Comparison of ENCODE assay signal across 10 mouse cellular contexts in the genomic region with DNA sequence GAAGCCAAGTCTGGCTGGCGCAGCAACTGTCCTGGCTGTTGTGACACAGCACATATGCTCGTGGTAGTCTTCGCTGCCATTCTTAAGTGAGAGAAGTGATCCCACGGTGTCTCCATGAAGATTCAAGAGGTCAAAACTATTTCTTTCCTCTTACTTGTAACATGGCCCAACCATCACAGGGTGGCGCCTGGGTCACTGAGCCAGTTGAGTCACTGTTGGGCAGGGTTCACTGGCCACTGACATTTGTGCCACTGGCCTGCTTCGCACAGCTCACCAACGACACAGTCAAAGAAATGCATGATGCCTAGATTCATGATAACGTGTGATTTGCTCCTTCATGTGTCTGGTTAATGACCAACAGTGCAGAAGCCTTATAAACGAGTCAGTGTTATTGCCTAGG.
DNase-seq lines count a peak whose midpoint lies in the region.
"Had no signal": no experiment of that assay in that cellular context is flagged by ENCODE, and none has a peak within 500 bp of the region (broad histone marks: within the 10 kb centered on the region; RNA-seq: fewer than 3 reads in every experiment).

No protein-coding gene starts in this region.

- peak; percentile 20 for DNase-seq in adrenal gland, adult 2 months
- DNase-seq in adrenal gland, adult 18-20 months (ENCODE audit: low spot score in 2 of 2) = no peak
- DNase-seq in gastrocnemius, postnatal 14 days = peak; percentile 19
- no peak for DNase-seq in gastrocnemius, adult 8-10 months (ENCODE audit: low spot score in 2 of 2)
- peak; percentile 24 to 42 for DNase-seq in kidney, postnatal 4 days
- no peak for DNase-seq in kidney, adult 11 months
- peak; percentile 37 for DNase-seq in 3T3-L1 (ENCODE audit: low read depth, low spot score)
- no peak for DNase-seq in Muller cell, postnatal 12 days (ENCODE audit: inconsistent ontology term)
- DNase-seq: retina, postnatal 1 day; thymus, adult 2 months had no signal

- intact Hi-C loops in gastrocnemius, postnatal 14 days (cut with DNase I; ENCODE audit: low total_unique reads) = no loop called here

Comparison
In these comparisons a context has a peak if more than half of its experiments do, and no peak if none do; other contexts are left out.
1. DNase-seq: peak in adrenal gland, adult 2 months (single experiment), gastrocnemius, postnatal 14 days (single experiment), kidney, postnatal 4 days (2 of 2) and 3T3-L1 (single experiment); none in adrenal gland, adult 18-20 months (0 of 2), gastrocnemius, adult 8-10 months (0 of 2), kidney, adult 11 months (single experiment) and Muller cell, postnatal 12 days (single experiment).